Mouse (Mus musculus) lung, postnatal 0 days (tissue): ENCODE measurements at regions not wholly inside any gene's neighbourhood (a gene's known extent, or its start where the extent isn't known, plus 50 kb on each side); places are given as distances from the start of the nearest gene placed in this dataset.

ENCODE experiments used
- ATAC-seq: fragments of 200-750 bp; cut with Nextera tagmentation; 2 replicates; pipeline ENCODE4 v1.8.0; 2017; ENCODE audit warnings: moderate library complexity
- DNase-seq: peaks from one replicate; pipeline ENCODE4 v3.0.0-alpha.2; 2016; ENCODE audit warnings: low spot score
- H3K27ac ChIP-seq: fragments of 300-500 bp; sonication (generic); 2 replicates; pipeline ENCODE4 v1.5.1; 2014; ENCODE audit warnings: antibody characterized with exemption, mild to moderate bottlenecking, low read length, mixed read lengths
- H3K27me3 ChIP-seq: fragments of 300-500 bp; sonication (generic); replicated peaks from 2 replicates; pipeline ENCODE4 v1.6.1; 2014; ENCODE audit warnings: low read length, mixed read lengths; ENCODE audit not compliant: insufficient read depth
- H3K36me3 ChIP-seq: fragments of 300-500 bp; sonication (generic); 2 replicates; pipeline ENCODE4 v1.6.1; 2014; ENCODE audit warnings: low read length, mixed read lengths; ENCODE audit not compliant: insufficient read depth
- H3K4me1 ChIP-seq: fragments of 300-500 bp; sonication (generic); 2 replicates; pipeline ENCODE4 v1.6.1; 2014; ENCODE audit warnings: antibody characterized with exemption, low read depth, low read length, mixed read lengths; ENCODE audit not compliant: insufficient read depth
- H3K4me2 ChIP-seq: fragments of 300-500 bp; sonication (generic); replicated peaks from 2 replicates; pipeline ENCODE4 v1.6.1; 2014; ENCODE audit warnings: low read depth, mild to moderate bottlenecking, low read length, moderate library complexity, mixed read lengths
- H3K4me3 ChIP-seq: fragments of 300-500 bp; sonication (generic); 2 replicates; pipeline ENCODE4 v1.5.1; 2014; ENCODE audit warnings: low read depth, low read length
- H3K9ac ChIP-seq: fragments of 300-500 bp; sonication (generic); replicated peaks from 2 replicates; pipeline ENCODE4 v1.6.1; 2014; ENCODE audit warnings: low read depth, mild to moderate bottlenecking
- H3K9me3 ChIP-seq: fragments of 300-500 bp; sonication (generic); 2 replicates; pipeline ENCODE4 v1.6.1; 2016; ENCODE audit warnings: low read length, mixed read lengths
- CTCF ChIP-seq: IDR thresholded peaks from 2 replicates; pipeline ENCODE4 v1.5.1; 2016; ENCODE audit warnings: antibody characterized with exemption, mild to moderate bottlenecking
- EP300 ChIP-seq: IDR thresholded peaks from 2 replicates; pipeline ENCODE4 v1.6.1; 2016; ENCODE audit warnings: antibody characterized with exemption, mild to moderate bottlenecking, control low read depth
- WGBS: fragments of 180-500 bp; shearing (Covaris S2); extraction: QIAGEN DNeasy Blood & Tissue Kit; methylation state at CpG from one replicate; pipeline ENCODE4 v1.1.7; 2014; 5-methylcytosine and 5-hydroxymethylcytosine counted together

- ATAC-seq (peak; percentile 23), DNase-seq (no peak)
- H3K4me2 ChIP-seq = no peak overlapping the region
- H3K4me1 ChIP-seq = no peaks in the 10 kb centered on the region
- no peak for TF ChIP-seq EP300
- TF ChIP-seq CTCF = peak; percentile 27
- no peaks in the 10 kb centered on the region for H3K9me3 ChIP-seq
- H3K9ac ChIP-seq = no peak overlapping the region
- no peaks in the 10 kb centered on the region for H3K36me3 ChIP-seq
- H3K4me3 ChIP-seq = no peak overlapping the region
- H3K27me3 ChIP-seq = no peaks in the 10 kb centered on the region
- no peak overlapping the region for H3K27ac ChIP-seq
These were observed 112.2 kb downstream of the Ipo8 start for GRCm38 (mm10) chr6:148719062-148719461.

GRCm38 (mm10) chr6:148710406-148710805, 120.9 kb downstream of the Ipo8 start:
- ATAC-seq (no peak), DNase-seq (no peak)
- Histone ChIP-seq H3K27ac (no peak overlapping the region), H3K36me3 (no peaks in the 10 kb centered on the region), H3K9ac (no peak overlapping the region), H3K4me3 (no peak overlapping the region), H3K9me3 (no peaks in the 10 kb centered on the region), H3K4me2 (no peak overlapping the region), H3K4me1 (no peaks in the 10 kb centered on the region), H3K27me3 (no peaks in the 10 kb centered on the region)
- no peak for TF ChIP-seq EP300
- TF ChIP-seq CTCF = no peak
- WGBS = 74% methylated on average over 3 of the region's 3 CpGs

- Histone ChIP-seq H3K27ac (no peak overlapping the region), H3K4me1 (no peaks in the 10 kb centered on the region), H3K4me3 (no peak overlapping the region), H3K36me3 (no peaks in the 10 kb centered on the region), H3K4me2 (no peak overlapping the region), H3K9me3 (no peaks in the 10 kb centered on the region), H3K9ac (no peak overlapping the region), H3K27me3 (no peaks in the 10 kb centered on the region)
- WGBS = 75% methylated on average over 2 of the region's 2 CpGs
- ATAC-seq (no peak), DNase-seq (no peak)
- TF ChIP-seq EP300 (no peak), CTCF (no peak)
These were observed 122.9 kb downstream of the Ipo8 start for GRCm38 (mm10) chr6:148708389-148708788.

GRCm38 (mm10) chr6:148705711-148706110, 125.6 kb downstream of the Ipo8 start:
- Histone ChIP-seq H3K4me3 (no peak overlapping the region), H3K9ac (no peak overlapping the region), H3K36me3 (no peaks in the 10 kb centered on the region), H3K4me2 (no peak overlapping the region), H3K27me3 (no peaks in the 10 kb centered on the region), H3K4me1 (no peaks in the 10 kb centered on the region), H3K9me3 (no peaks in the 10 kb centered on the region), H3K27ac (no peak overlapping the region)
- ATAC-seq (no peak), DNase-seq (peak; percentile 47)
- WGBS = 37% methylated on average over 2 of the region's 2 CpGs
- TF ChIP-seq CTCF (peak; percentile 67), EP300 (no peak)

GRCm38 (mm10) chr6:148693329-148693728, 137.9 kb downstream of the Ipo8 start:
- Histone ChIP-seq H3K4me1 (no peaks in the 10 kb centered on the region), H3K9ac (no peak overlapping the region), H3K27ac (no peak overlapping the region), H3K4me3 (no peak overlapping the region), H3K27me3 (no peaks in the 10 kb centered on the region), H3K4me2 (no peak overlapping the region), H3K9me3 (peaks cover 2% of the 10 kb centered on the region; the same call in 1 of the 2 replicates), H3K36me3 (no peaks in the 10 kb centered on the region)
- DNase-seq (no peak), ATAC-seq (no peak)
- TF ChIP-seq EP300 = no peak
- no peak for TF ChIP-seq CTCF
- WGBS = 26% methylated on average over 4 of the region's 4 CpGs

GRCm38 (mm10) chr6:148687770-148688169, 143.5 kb downstream of the Ipo8 start:
- peak; percentile 67 for DNase-seq
- Histone ChIP-seq H3K9me3 (peaks cover 2% of the 10 kb centered on the region; the same call in 1 of the 2 replicates), H3K4me3 (no peak overlapping the region), H3K27ac (no peak overlapping the region), H3K4me2 (no peak overlapping the region), H3K36me3 (no peaks in the 10 kb centered on the region), H3K4me1 (no peaks in the 10 kb centered on the region), H3K9ac (no peak overlapping the region), H3K27me3 (no peaks in the 10 kb centered on the region)
- TF ChIP-seq CTCF = peak; percentile 76
- TF ChIP-seq EP300 = no peak
- 36% methylated on average over 3 of the region's 4 CpGs for WGBS
- ATAC-seq = no peak

GRCm38 (mm10) chr6:148660152-148660551, 171.1 kb downstream of the Ipo8 start:
- ATAC-seq = no peak
- TF ChIP-seq EP300 (no peak), CTCF (no peak)

More at GRCm38 (mm10) chr6:148660152-148660551, 171.1 kb downstream of the Ipo8 start:
- DNase-seq = no peak
- WGBS = 57% methylated on average over 2 of the region's 2 CpGs
- H3K4me3 ChIP-seq = no peak overlapping the region
- no peaks in the 10 kb centered on the region for H3K36me3 ChIP-seq
- no peak overlapping the region for H3K27ac ChIP-seq
- H3K9ac ChIP-seq = no peak overlapping the region
- H3K27me3 ChIP-seq = no peaks in the 10 kb centered on the region
- H3K9me3 ChIP-seq = no peaks in the 10 kb centered on the region
- no peaks in the 10 kb centered on the region for H3K4me1 ChIP-seq
- no peak overlapping the region for H3K4me2 ChIP-seq
